Mouse (Mus musculus) neutrophil, adult 65 days (primary cell): ENCODE measurements around the gene Ncf4. TPM values are rescaled to one million over a fixed set of nuclear protein-coding genes. Genes with fewer than 3 reads are reported as not detected.

Experiments used
- total RNA-seq: library from RNA; stranded (reverse); gene quantifications from 2 replicates; pipeline ENCODE4 v1.2.4, GENCODE M21; 2023

Ncf4 gene
- 753 and 775 TPM in 2 replicates for total RNA-seq

GRCm38 (mm10) chr15:78244695-78245492, at the start of gene Ncf4:
Gene Ncf4, plus strand, starts transcription at chr15:78244801.

GRCm38 (mm10) chr15:78206312-78206711, 38.3 kb upstream of the Ncf4 start, which contains the start of gene Pvalb:
Gene Pvalb, minus strand, starts transcription at chr15:78206400.

GRCm38 (mm10) chr15:78305341-78305933, 60.8 kb downstream of the Ncf4 start, which contains the start of gene Csf2rb2:
Gene Csf2rb2, minus strand, starts transcription at chr15:78305721.

Other genes with a start within 250 kb of the Ncf4 start
- not detected in 2 replicates for gene Cacng2, start 124.8 kb upstream of the Ncf4 start, total RNA-seq
- 6.6 and 11.7 TPM in 2 replicates for gene Ift27, start 70.7 kb upstream of the Ncf4 start, total RNA-seq
- not detected in 2 replicates for gene Pvalb, start 38.4 kb upstream of the Ncf4 start, total RNA-seq
- 26.7 and 28.6 TPM in 2 replicates for gene Csf2rb2, start 60.9 kb downstream of the Ncf4 start, total RNA-seq
- gene Csf2rb, start 81.0 kb downstream of the Ncf4 start, total RNA-seq: 233 and 237 TPM in 2 replicates
- not detected in 2 replicates for gene Tex33, start 151.1 kb downstream of the Ncf4 start, total RNA-seq
- 19.2 and 23.1 TPM in 2 replicates for gene Tst, start 161.1 kb downstream of the Ncf4 start, total RNA-seq
- gene Mpst, start 161.6 kb downstream of the Ncf4 start, total RNA-seq: 29.4 and 30.6 TPM in 2 replicates
- gene Kctd17, start 183.8 kb downstream of the Ncf4 start, total RNA-seq: 5.1 and 7.8 TPM in 2 replicates
- gene Tmprss6, start 223.8 kb downstream of the Ncf4 start, total RNA-seq: not detected in 2 replicates